Mouse (Mus musculus): ENCODE data around the gene Fam168a. TPM values are rescaled to one million over a fixed set of nuclear protein-coding genes. Genes with fewer than 3 reads are reported as not detected.

Gene Fam168a
- polyA plus RNA-seq, 1 experiment = 31.8 TPM

GRCm38 (mm10) chr7:100867561-100867960 is 161.1 kb downstream of the Fam168a start:
- no peak for DNase-seq (ENCODE audit: low spot score)

GRCm38 (mm10) chr7:100868551-100868950 is 162.1 kb downstream of the Fam168a start:
- DNase-seq (ENCODE audit: low spot score) = no peak

GRCm38 (mm10) chr7:100869877-100870629 is 163.6 kb downstream of the Fam168a start:
- DNase-seq (ENCODE audit: low spot score) = no peak

GRCm38 (mm10) chr7:100871355-100871754 is 164.9 kb downstream of the Fam168a start:
- DNase-seq (ENCODE audit: low spot score) = no peak

GRCm38 (mm10) chr7:100871892-100872291 is 165.5 kb downstream of the Fam168a start:
- no peak for DNase-seq (ENCODE audit: low spot score)

GRCm38 (mm10) chr7:100873197-100873596 is 166.8 kb downstream of the Fam168a start:
- no peak for DNase-seq (ENCODE audit: low spot score)

GRCm38 (mm10) chr7:100875822-100876221 is 169.4 kb downstream of the Fam168a start:
- DNase-seq (ENCODE audit: low spot score) = no peak

GRCm38 (mm10) chr7:100876293-100876692 is 169.9 kb downstream of the Fam168a start:
- DNase-seq (ENCODE audit: low spot score) = no peak

GRCm38 (mm10) chr7:100876771-100877170 is 170.3 kb downstream of the Fam168a start:
- no peak for DNase-seq (ENCODE audit: low spot score)

GRCm38 (mm10) chr7:100879595-100879994 is 173.2 kb downstream of the Fam168a start:
- peak; percentile 50 for DNase-seq (ENCODE audit: low spot score)

- DNase-seq (ENCODE audit: low spot score) = no peak
These were observed 175.1 kb downstream of the Fam168a start for GRCm38 (mm10) chr7:100881531-100881930.

- DNase-seq (ENCODE audit: low spot score) = no peak
These were observed 175.5 kb downstream of the Fam168a start for GRCm38 (mm10) chr7:100881950-100882349.

GRCm38 (mm10) chr7:100884460-100884859 is 178.0 kb downstream of the Fam168a start:
- no peak for DNase-seq (ENCODE audit: low spot score)

GRCm38 (mm10) chr7:100886535-100886934 is 180.1 kb downstream of the Fam168a start:
- DNase-seq (ENCODE audit: low spot score) = no peak

Other genes with a start within 250 kb of the Fam168a start
- 0.49 and 1.3 TPM in 2 replicates for gene Ucp3, start 233.6 kb upstream of the Fam168a start, polyA plus RNA-seq (2012; rRNA removed)
- 209 and 247 TPM in 2 replicates for gene Ucp2, start 213.3 kb upstream of the Fam168a start, polyA plus RNA-seq (2012; rRNA removed)
- 1.1 and 1.7 TPM in 2 replicates for gene Dnajb13, start 191.7 kb upstream of the Fam168a start, polyA plus RNA-seq (2012; rRNA removed)
- gene Coa4, start 169.6 kb upstream of the Fam168a start, polyA plus RNA-seq (2012; rRNA removed) = 21.4 and 23.7 TPM in 2 replicates
- gene Rab6a, start 99.2 kb upstream of the Fam168a start, polyA plus RNA-seq (2012; rRNA removed) = 72.7 and 84.8 TPM in 2 replicates
- 54.3 TPM in 2 replicates for gene Mrpl48, start 98.3 kb upstream of the Fam168a start, polyA plus RNA-seq (2012; rRNA removed)
- gene Plekhb1, start 44.2 kb upstream of the Fam168a start, polyA plus RNA-seq (2012; rRNA removed) = 28.5 and 28.8 TPM in 2 replicates
- 2.2 TPM in 2 replicates for gene Relt, start 156.8 kb downstream of the Fam168a start, polyA plus RNA-seq (2012; rRNA removed)
- 17.1 and 30.1 TPM in 2 replicates for gene Arhgef17, start 225.5 kb downstream of the Fam168a start, polyA plus RNA-seq (2012; rRNA removed)